Mouse (Mus musculus): ENCODE results near the gene Gm3159.
"Not testable (repeated sequence)": the region's sequence is repeated elsewhere in the genome, so short reads cannot be mapped to it uniquely, and the experiment has no call there.

- not testable (repeated sequence) for TF ChIP-seq EP300, CTCF (IDR thresholded peaks at IDR 0.05; ENCODE audit: low read depth)
These were observed 11.7 kb upstream of the Gm3159 start for GRCm38 (mm10) chr14:4385606-4386005.

Measured in heart, postnatal 0 days (tissue).